Mouse (Mus musculus) adrenal gland, postnatal 10 days (tissue): ENCODE data around the gene Fat1. TPM values are rescaled to one million over a fixed set of nuclear protein-coding genes. Genes with fewer than 3 reads are reported as not detected.
"Not testable (repeated sequence)": the region's sequence is repeated elsewhere in the genome, so short reads cannot be mapped to it uniquely, and the experiment has no call there.

ENCODE experiments used
- DNase-seq: peaks from one replicate; pipeline ENCODE4 v3.0.0; 2021; ENCODE audit warnings: mixed read lengths
- total RNA-seq, 2 experiments: library from RNA; stranded (reverse); gene quantifications; 2 replicates each; pipeline ENCODE4 v1.2.3; 2021

Fat1 gene
- total RNA-seq, 2 experiments from 2014 or later, result 49.8 to 60.2 TPM

GRCm38 (mm10) chr8:45065391-45065790, 130.1 kb downstream of the Fat1 start:
- not testable (repeated sequence) for DNase-seq

DNA sequence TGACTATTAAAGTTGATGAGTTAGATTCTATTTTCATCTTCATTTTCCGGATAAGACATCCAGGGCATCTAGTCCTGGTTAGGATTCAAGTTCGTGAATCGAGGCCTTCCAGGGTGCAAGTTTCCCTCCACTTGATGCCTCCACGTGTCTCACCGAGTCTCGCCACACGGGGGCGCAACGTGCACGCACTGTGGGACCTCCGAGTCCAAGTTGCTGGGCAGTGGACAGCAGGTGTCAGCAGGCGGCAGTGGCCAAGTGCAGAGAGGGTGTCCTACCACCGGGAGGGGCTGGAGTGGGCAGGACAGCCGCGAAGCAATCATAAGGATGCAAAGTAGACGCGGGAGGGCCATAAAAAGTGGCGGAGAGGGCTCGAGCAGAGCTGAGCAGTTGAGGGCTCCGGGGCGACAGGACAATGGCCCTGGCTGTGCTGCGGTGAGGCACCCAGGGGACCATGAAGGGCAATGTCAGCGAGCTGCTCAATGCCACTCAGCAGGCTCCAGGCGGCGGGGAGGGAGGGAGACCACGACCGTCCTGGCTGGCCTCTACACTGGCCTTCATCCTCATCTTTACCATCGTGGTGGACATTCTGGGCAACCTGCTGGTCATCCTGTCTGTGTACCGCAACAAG, 133.6 kb downstream of the Fat1 start, which contains the start of gene Mtnr1a:
Gene Mtnr1a, plus strand, starts transcription at position 379 of the 628 bp plus-strand sequence.
- DNase-seq, result peak; percentile 97

DNA sequence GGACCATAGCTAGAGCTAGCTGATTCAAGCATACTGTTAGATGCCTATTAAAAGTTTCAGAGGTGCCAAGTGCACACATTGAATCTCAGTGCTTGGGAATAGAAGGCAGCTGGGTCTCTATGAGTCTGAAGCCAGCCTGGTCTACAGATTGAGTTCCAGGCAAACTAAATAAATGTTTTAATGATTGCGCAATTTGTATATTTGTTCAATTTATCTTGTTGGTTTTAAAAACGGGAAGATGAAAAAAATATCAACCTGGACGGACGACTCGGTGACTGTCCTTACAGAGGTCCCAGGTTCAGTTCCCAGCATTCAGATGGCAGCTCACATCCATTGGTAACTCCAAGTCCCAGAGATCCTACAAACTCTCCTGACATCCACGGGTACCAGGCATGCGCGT, 135.7 kb downstream of the Fat1 start:
- DNase-seq, result no peak

DNA sequence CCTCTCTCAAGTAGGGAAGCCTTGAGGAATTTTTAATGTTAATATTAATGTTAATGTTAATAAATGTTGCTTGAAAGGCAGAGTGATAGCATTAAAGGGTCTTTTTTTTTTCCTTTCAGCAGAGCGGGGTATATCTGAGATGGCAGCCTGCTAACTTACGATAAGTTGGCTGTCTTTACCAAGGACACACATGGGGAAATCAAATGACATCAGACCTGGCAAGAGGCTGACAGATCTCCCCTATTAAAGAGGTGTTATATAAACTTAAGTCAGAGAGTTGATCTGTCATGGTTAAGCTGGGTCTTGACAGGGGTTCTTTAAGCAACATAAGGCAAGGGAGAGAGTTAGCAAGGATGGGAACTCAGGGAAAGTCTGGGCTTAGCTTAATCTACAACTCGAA, 145.6 kb downstream of the Fat1 start:
- no peak for DNase-seq

GRCm38 (mm10) chr8:45093599-45093998, 158.4 kb downstream of the Fat1 start:
- no peak for DNase-seq

Other genes with a start within 250 kb of the Fat1 start
- gene Mtnr1a, start 133.7 kb downstream of the Fat1 start, total RNA-seq, result under 1 TPM in 1 of 2 experiments, not detected in 1; 0.15 TPM